Mouse (Mus musculus) cerebellum, adult 2 months (tissue): ENCODE measurements around the gene Wars2. TPM values are rescaled to one million over a fixed set of nuclear protein-coding genes. Genes with fewer than 3 reads are reported as not detected.

Experiments
- DNase-seq, 2 experiments: peaks; one replicate each; pipeline ENCODE4 v3.0.0; 2021
- H3K27ac ChIP-seq: fragments of 200-500 bp; 2 replicates; pipeline ENCODE4 v1.5.1; 2012; ENCODE audit warnings: low read length, control low read depth, inconsistent platforms; ENCODE audit not compliant: insufficient read depth
- H3K27me3 ChIP-seq: fragments of 200-500 bp; 2 replicates; pipeline ENCODE4 v1.6.1; 2012; ENCODE audit warnings: inconsistent platforms, mild to moderate bottlenecking, low read length, moderate library complexity; ENCODE audit not compliant: control insufficient read depth, insufficient read depth
- H3K4me1 ChIP-seq: fragments of 200-500 bp; 2 replicates; pipeline ENCODE4 v1.6.1; 2011; ENCODE audit warnings: low read length; ENCODE audit not compliant: control insufficient read depth, insufficient read depth
- H3K4me3 ChIP-seq: fragments of 200-500 bp; replicated peaks from 2 replicates; pipeline ENCODE3; 2011; ENCODE audit warnings: mild to moderate bottlenecking, low read depth, low read length, control low read depth; ENCODE audit not compliant: insufficient read depth
- CTCF ChIP-seq: fragments of 200-500 bp; IDR thresholded peaks from 2 replicates; pipeline ENCODE4 v1.5.1; 2011; ENCODE audit warnings: low read depth, mild to moderate bottlenecking, control low read depth, low read length, moderate library complexity, borderline replicate concordance; ENCODE audit not compliant: insufficient read depth
- POLR2A ChIP-seq: fragments of 200-500 bp; IDR thresholded peaks from 2 replicates; pipeline ENCODE4 v1.6.1; 2011; ENCODE audit warnings: low read length, control low read depth, borderline replicate concordance; ENCODE audit not compliant: insufficient read depth
- WGBS: fragments of 180-500 bp; shearing (Covaris S2); methylation state at CpG from one replicate; pipeline ENCODE4 v1.1.7; 2018; 5-methylcytosine and 5-hydroxymethylcytosine counted together
- polyA plus RNA-seq: library from polyadenylated mRNA; depleted of rRNA; stranded (reverse); fragments of >200 nt; gene quantifications from 2 replicates; pipeline ENCODE4 v1.2.3, GENCODE M21; 2012

Wars2 gene
- polyA plus RNA-seq, 1 experiment, result 4.9 TPM

DNA sequence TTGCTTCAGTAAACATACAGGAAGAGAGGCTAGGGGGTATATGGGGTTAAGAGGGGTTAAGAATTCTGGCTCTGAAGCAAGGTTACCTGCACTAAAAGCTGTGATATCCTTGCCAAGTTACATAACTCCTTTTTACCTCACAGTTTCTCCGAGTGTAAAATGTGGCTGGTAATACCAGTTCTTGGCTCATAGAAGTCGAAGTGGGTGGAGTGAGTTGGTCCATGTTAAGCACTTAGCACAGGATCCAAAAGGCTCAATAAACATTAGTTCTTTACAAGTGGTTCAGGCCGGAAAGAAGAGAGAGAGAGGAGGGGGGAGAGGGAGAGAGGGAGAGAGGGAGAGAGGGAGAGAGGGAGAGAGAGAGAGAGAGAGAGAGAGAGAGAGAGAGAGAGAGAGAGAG is 104.5 kb downstream of the Wars2 start:
- no peak for TF ChIP-seq POLR2A
- no peak for TF ChIP-seq CTCF

DNA sequence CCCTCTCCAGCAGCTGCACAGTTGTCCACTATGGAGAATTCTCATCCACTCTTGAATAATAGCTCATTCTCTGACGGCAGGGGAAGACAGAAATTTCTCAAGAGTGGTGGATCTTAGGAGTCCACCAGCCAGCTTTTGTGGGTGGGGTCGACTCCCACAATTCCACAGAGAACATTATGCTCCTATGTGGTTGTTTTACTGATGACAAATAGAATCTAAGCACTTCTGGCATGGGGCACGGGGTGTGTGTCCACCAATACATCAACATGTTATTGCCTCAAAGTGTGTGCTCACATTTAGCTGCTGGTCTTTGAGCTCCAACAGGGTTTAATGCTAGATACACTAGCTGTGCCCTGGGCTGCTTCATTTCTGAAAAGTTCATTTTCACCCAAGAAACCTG is 105.8 kb downstream of the Wars2 start:
- TF ChIP-seq POLR2A (no peak), CTCF (no peak)
- peaks cover 13% of the 10 kb centered on the region; the same call in 1 of the 2 replicates for H3K27me3 ChIP-seq
- 30% methylated on average over 3 of the region's 3 CpGs for WGBS
- no peak overlapping the region for H3K4me3 ChIP-seq
- no peak for DNase-seq
- no peaks in the 10 kb centered on the region for H3K4me1 ChIP-seq
- no peak overlapping the region for H3K27ac ChIP-seq

More for the DNA sequence above, 104.5 kb downstream of the Wars2 start:
- WGBS, result 14% methylated on average over 3 of the region's 3 CpGs
- H3K27ac ChIP-seq, result no peak overlapping the region
- no peak overlapping the region for H3K4me3 ChIP-seq
- H3K4me1 ChIP-seq, result no peaks in the 10 kb centered on the region
- peaks cover 12% of the 10 kb centered on the region; the same call in 1 of the 2 replicates for H3K27me3 ChIP-seq
- DNase-seq, result no peak

DNA sequence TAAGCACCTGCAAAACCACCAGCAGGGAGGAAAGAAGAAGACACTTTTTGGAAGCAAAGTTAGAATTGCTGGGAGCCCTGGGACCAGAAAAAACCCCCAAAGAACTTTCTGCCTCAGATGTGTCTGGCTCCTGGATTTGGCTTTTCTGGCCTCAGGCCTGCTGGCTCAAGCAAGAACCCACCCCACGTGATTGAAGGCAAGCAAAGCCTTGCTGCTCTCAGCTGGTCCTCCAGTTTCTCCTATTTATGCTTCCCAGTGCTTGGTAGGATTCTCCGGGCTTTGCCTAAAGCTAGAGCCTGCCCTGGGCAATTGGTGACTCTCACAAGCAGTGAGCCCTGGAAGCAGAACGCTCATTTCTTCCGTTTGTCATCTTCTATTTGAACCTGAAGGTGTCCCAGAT is 106.7 kb downstream of the Wars2 start:
- Histone ChIP-seq H3K4me3 (no peak overlapping the region), H3K4me1 (no peaks in the 10 kb centered on the region), H3K27me3 (peaks cover 11% of the 10 kb centered on the region; the same call in 1 of the 2 replicates), H3K27ac (no peak overlapping the region)
- DNase-seq, result no peak
- WGBS, result 2% methylated on average over 4 of the region's 4 CpGs
- TF ChIP-seq CTCF, result no peak
- TF ChIP-seq POLR2A, result no peak

DNA sequence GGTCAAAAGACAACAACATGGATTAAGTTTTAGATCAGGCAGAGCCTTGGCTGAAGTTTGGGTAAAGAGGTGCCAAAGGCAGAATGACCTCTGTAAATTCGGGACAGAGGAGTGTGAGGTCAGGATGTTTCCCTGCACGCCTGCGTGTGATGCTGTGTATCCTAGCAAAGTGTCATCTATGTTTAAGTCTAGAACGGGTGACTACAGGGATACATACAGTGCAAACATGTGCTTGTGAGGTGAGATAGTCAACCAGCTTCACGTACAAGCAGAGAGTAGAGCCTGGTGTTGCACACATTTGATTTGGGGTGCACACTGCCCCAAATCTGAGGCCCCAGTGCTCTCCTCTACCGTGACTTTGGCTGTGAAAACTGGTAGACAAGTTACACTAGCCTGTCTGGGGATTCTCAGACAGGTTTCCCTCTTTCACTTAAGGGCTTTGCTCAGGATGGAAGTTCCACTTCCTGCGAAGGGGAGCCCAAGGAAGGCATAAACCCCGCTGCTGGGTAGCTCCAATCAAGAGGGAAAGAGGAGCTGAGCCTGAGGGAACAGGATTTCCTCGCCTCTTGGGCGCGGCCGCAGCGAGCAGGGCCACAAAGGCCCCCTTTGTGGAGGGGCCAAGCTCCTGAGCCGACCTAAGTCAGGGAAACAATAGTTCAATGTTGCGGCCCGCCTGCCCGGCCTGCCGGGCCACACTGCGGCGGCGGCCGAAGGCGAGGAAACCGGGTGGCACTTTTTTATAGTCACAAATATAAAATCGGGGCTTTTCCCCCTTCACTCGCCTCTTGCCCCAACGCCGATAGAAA is 107.3 kb downstream of the Wars2 start:
- TF ChIP-seq POLR2A, result no peak
- no peak for TF ChIP-seq CTCF
- WGBS, result 6% methylated on average over 28 of the region's 28 CpGs
- Histone ChIP-seq H3K27ac (no peak overlapping the region), H3K27me3 (peaks cover 11% of the 10 kb centered on the region; the same call in 1 of the 2 replicates), H3K4me1 (no peaks in the 10 kb centered on the region), H3K4me3 (no peak overlapping the region)
- no peak for DNase-seq

DNA sequence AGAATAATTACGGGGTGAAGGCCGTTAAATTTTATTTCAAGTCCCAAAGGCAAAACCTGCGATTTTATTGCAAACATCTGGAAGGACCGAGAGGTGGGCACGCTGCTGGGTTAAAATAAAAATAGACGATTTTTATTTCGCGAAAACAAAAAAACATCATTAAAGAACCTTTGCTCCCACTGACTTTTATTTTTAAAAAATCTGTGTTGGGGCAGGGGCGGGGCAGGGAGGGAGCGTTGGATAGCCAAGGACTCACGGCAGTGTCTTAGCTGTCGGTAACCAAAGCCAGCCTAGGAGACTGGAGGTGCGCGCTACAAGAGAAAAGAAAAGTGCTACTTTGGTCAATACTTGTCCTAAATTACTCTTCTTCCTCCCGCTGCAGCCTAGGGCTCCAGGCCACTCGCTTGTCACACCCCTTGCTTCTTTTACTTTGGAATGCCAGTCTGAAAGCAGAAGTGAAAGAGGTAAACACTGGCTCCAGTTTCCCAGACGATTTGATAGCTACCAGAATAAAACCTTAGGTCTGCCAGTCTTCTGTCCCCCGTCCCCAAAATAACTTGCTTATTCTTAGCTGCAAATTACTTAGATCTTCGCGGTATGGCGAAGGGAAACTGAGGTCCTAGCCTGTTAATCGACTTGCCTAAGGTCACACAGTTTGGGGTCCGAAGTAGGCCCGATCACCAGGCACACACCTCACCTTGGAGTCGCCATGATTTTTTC is 108.1 kb downstream of the Wars2 start:
- no peak overlapping the region for H3K4me3 ChIP-seq
- no peak for DNase-seq
- 4% methylated on average over 25 of the region's 25 CpGs for WGBS
- H3K27ac ChIP-seq, result no peak overlapping the region
- peaks cover 10% of the 10 kb centered on the region; the same call in 1 of the 2 replicates for H3K27me3 ChIP-seq
- TF ChIP-seq CTCF (no peak), POLR2A (no peak)
- no peaks in the 10 kb centered on the region for H3K4me1 ChIP-seq

DNA sequence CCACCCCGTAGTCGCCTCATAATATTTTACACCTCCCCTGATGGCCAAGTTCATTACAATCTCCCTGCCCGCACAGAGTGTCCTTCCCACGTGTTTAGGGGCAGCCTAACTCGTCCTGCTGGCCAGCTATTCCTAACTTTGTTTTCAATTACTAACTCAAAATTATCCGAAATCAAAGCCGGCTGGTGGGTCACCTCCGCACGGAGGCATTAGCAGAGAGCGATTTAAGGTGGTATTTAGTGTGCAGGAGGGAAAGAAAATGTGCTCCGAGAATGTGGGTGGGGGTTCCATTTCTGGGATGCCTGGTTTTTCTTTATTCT is 108.6 kb downstream of the Wars2 start:
- Histone ChIP-seq H3K27me3 (peaks cover 9% of the 10 kb centered on the region; the same call in 1 of the 2 replicates), H3K4me1 (no peaks in the 10 kb centered on the region), H3K27ac (no peak overlapping the region), H3K4me3 (no peak overlapping the region)
- 9% methylated on average over 11 of the region's 11 CpGs for WGBS
- no peak for DNase-seq
- no peak for TF ChIP-seq POLR2A

DNA sequence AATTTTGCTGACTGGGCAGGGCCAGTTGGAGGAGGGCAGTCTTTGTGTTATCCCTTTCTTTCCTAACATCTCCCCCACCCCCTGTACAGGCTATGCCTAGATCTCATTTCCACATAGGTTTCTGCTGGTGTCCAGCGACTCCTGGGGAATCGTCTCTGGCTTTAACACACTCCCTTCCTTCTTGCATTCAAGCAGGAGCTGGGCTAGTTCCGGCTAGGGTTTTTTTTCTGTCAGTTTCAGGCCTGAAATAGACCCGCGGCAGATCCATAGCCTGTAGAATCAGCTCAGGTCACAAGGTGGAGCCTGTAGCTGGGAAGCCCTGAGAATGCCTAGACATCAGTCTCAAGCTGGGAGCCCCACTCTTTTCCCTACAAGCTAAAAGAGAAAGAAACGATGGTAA is 109.0 kb downstream of the Wars2 start:
- Histone ChIP-seq H3K27ac (no peak overlapping the region), H3K4me1 (no peaks in the 10 kb centered on the region), H3K27me3 (peaks cover 13% of the 10 kb centered on the region; the same call in 1 of the 2 replicates), H3K4me3 (no peak overlapping the region)
- no peak for DNase-seq
- 2% methylated on average over 6 of the region's 6 CpGs for WGBS
- no peak for TF ChIP-seq CTCF
- TF ChIP-seq POLR2A, result no peak
